ENCODE assay signal across 32 mouse cellular contexts in genomic region chr14:124247517-124247916, GRCm38 (mm10).
"Had no signal": no experiment of that assay in that cellular context is flagged by ENCODE, and none has a peak within 500 bp of the region (broad histone marks: within the 10 kb centered on the region; RNA-seq: fewer than 3 reads in every experiment).

No protein-coding gene starts in this region.

- DNase-seq: left cerebral cortex, postnatal 4 days; liver; liver, embryonic 13.5 days; liver, postnatal 0 days; lung, adult 2 months; lung, embryonic 14.5 days; lung, postnatal 10 days; lung, postnatal 14 days; lung, postnatal 36 days; lung, postnatal 4 days; midbrain, embryonic 14.5 days had no signal

- ATAC-seq: liver, embryonic 12.5 days; liver, postnatal 0 days; lung, postnatal 0 days; midbrain, embryonic 13.5 days; midbrain, embryonic 15.5 days; midbrain, embryonic 16.5 days had no signal

- H3K9me3 ChIP-seq: limb, embryonic 10.5 days; limb, embryonic 15.5 days; liver, embryonic 12.5 days; liver, embryonic 13.5 days; liver, embryonic 15.5 days; lung, embryonic 15.5 days; midbrain, embryonic 12.5 days; midbrain, embryonic 13.5 days; neural tube, embryonic 12.5 days had no signal

- H3K4me2 ChIP-seq: limb, embryonic 12.5 days; limb, embryonic 13.5 days; limb, embryonic 15.5 days; liver, embryonic 11.5 days; liver, embryonic 12.5 days; liver, embryonic 13.5 days; liver, embryonic 15.5 days; lung, embryonic 14.5 days; lung, embryonic 15.5 days; midbrain, embryonic 11.5 days; midbrain, embryonic 12.5 days; midbrain, embryonic 13.5 days; midbrain, embryonic 15.5 days; neural tube, embryonic 12.5 days; neural tube, embryonic 13.5 days had no signal

- H3K4me1 ChIP-seq: limb, embryonic 10.5 days; limb, embryonic 12.5 days; limb, embryonic 13.5 days; limb, embryonic 15.5 days; liver, embryonic 12.5 days; liver, embryonic 13.5 days; liver, embryonic 15.5 days; lung, embryonic 15.5 days; megakaryocyte, embryonic 14.5 days; midbrain, embryonic 10.5 days; midbrain, embryonic 12.5 days; midbrain, embryonic 13.5 days; midbrain, embryonic 15.5 days; neural tube, embryonic 12.5 days; neural tube, embryonic 13.5 days had no signal

- H3K27me3 ChIP-seq: limb, embryonic 12.5 days; limb, embryonic 13.5 days; limb, embryonic 15.5 days; liver, embryonic 12.5 days; liver, embryonic 13.5 days; liver, embryonic 15.5 days; lung, embryonic 15.5 days; megakaryocyte, embryonic 14.5 days; midbrain, embryonic 12.5 days; midbrain, embryonic 13.5 days; midbrain, embryonic 15.5 days; neural tube, embryonic 12.5 days; neural tube, embryonic 13.5 days had no signal

- H3K9ac ChIP-seq: limb, embryonic 12.5 days; limb, embryonic 13.5 days; limb, embryonic 15.5 days; liver, embryonic 12.5 days; liver, embryonic 13.5 days; liver, embryonic 14.5 days; liver, embryonic 15.5 days; liver, postnatal 0 days; lung, embryonic 14.5 days; lung, embryonic 15.5 days; midbrain, embryonic 12.5 days; midbrain, embryonic 13.5 days; midbrain, embryonic 15.5 days; neural tube, embryonic 12.5 days; neural tube, embryonic 13.5 days had no signal

- H3K36me3 ChIP-seq: limb, embryonic 10.5 days; limb, embryonic 12.5 days; limb, embryonic 13.5 days; limb, embryonic 15.5 days; liver, embryonic 12.5 days; liver, embryonic 13.5 days; liver, embryonic 15.5 days; lung, embryonic 15.5 days; midbrain, embryonic 10.5 days; midbrain, embryonic 12.5 days; midbrain, embryonic 13.5 days; midbrain, embryonic 15.5 days; neural tube, embryonic 12.5 days; neural tube, embryonic 13.5 days had no signal

- H3K27ac ChIP-seq: limb, embryonic 10.5 days; limb, embryonic 12.5 days; limb, embryonic 13.5 days; limb, embryonic 15.5 days; liver, embryonic 12.5 days; liver, embryonic 13.5 days; liver, embryonic 14.5 days; liver, embryonic 15.5 days; lung, embryonic 15.5 days; macrophage; midbrain, embryonic 10.5 days; midbrain, embryonic 12.5 days; midbrain, embryonic 13.5 days; midbrain, embryonic 15.5 days; neural tube, embryonic 12.5 days; neural tube, embryonic 13.5 days had no signal

- H3K4me3 ChIP-seq: limb, embryonic 10.5 days; limb, embryonic 12.5 days; limb, embryonic 13.5 days; limb, embryonic 15.5 days; liver, embryonic 12.5 days; liver, embryonic 13.5 days; liver, embryonic 15.5 days; lung, embryonic 15.5 days; megakaryocyte, embryonic 14.5 days; midbrain, embryonic 10.5 days; midbrain, embryonic 12.5 days; midbrain, embryonic 13.5 days; midbrain, embryonic 15.5 days; myocyte; neural tube, embryonic 12.5 days; neural tube, embryonic 13.5 days had no signal
